Mouse (Mus musculus): ENCODE measurements around the gene Mfap5. TPM values are rescaled to one million over a fixed set of nuclear protein-coding genes. Genes with fewer than 3 reads are reported as not detected.
"Not testable (repeated sequence)": the region's sequence is repeated elsewhere in the genome, so short reads cannot be mapped to it uniquely, and the experiment has no call there.

Gene Mfap5
- total and polyA plus RNA-seq, 3 experiments = 0.15 to 0.42 (median 0.16) TPM

GRCm38 (mm10) chr6:122470240-122470639 lies 35.4 kb upstream of the Mfap5 start:
- DNase-seq (ENCODE audit: extremely low read depth) = no peak
- Histone ChIP-seq H3K4me3 (replicated peaks in 1 of 3; ENCODE audit: low read depth in 2 of 3, low read length in 2 of 3, poor library complexity in 1 of 3) (no peak overlapping the region), H3K4me1 (ENCODE audit: control insufficient read depth in 1 of 2, insufficient read depth in 2 of 2) (peaks cover 3 to 6% of the 10 kb centered on the region in 2 experiments; a peak in 2 of 4 replicates), H3K27me3 (replicated peaks) (peaks cover 5% of the 10 kb centered on the region), H3K9ac (ENCODE audit: insufficient read depth, low read depth) (no peak overlapping the region), H3K4me2 (ENCODE audit: insufficient read depth, low read depth, poor library complexity, severe bottlenecking) (no peak overlapping the region), H3K27ac (ENCODE audit: insufficient read depth, low read depth) (no peak overlapping the region), H3K36me3 (replicated peaks in 1 of 2; ENCODE audit: control insufficient read depth in 1 of 2, insufficient read depth in 1 of 2, low read length in 1 of 2) (no peaks in the 10 kb centered on the region), H3K9me3 (replicated peaks; ENCODE audit: low read length) (no peaks in the 10 kb centered on the region), H3K79me2 (replicated peaks; ENCODE audit: control insufficient read depth, extremely low read depth, insufficient read depth, poor library complexity, severe bottlenecking) (no peaks in the 10 kb centered on the region)
- in situ Hi-C loops (cut with MboI; ENCODE audit: low pct_ligation_motif_present, low pct_unique_long_range_greater_than_20kb, low sequenced_read_pairs) = no loop called here
- TF ChIP-seq MXI1 (IDR thresholded peaks at IDR 0.05; ENCODE audit: low read depth, low read length) (no peak), CHD2 (IDR thresholded peaks at IDR 0.05; ENCODE audit: low read length) (no peak), USF1 (IDR thresholded peaks at IDR 0.05; ENCODE audit: low read depth, low read length) (no peak), SIN3A (IDR thresholded peaks at IDR 0.05; ENCODE audit: low read length) (no peak), NELFE (IDR thresholded peaks at IDR 0.05; ENCODE audit: low read depth, low read length) (no peak), RCOR1 (conservative IDR thresholded peaks at IDR 0.05; ENCODE audit: low read depth, low read length) (no peak), ZMIZ1 (IDR thresholded peaks at IDR 0.05; ENCODE audit: low read depth, low read length) (no peak), ZC3H11A (IDR thresholded peaks at IDR 0.05; ENCODE audit: low read depth, low read length) (no peak), GABPA (IDR thresholded peaks at IDR 0.05; ENCODE audit: insufficient replicate concordance, low read depth, low read length) (no peak), JUND (conservative IDR thresholded peaks at IDR 0.05; ENCODE audit: low read depth, low read length) (no peak), ETS1 (conservative IDR thresholded peaks at IDR 0.05; ENCODE audit: low read depth, low read length) (no peak), POLR2A (IDR thresholded peaks at IDR 0.05; ENCODE audit: low read depth, low read length) (no peak), IRF4 (IDR thresholded peaks at IDR 0.05; ENCODE audit: low read depth, low read length) (no peak), CHD1 (IDR thresholded peaks at IDR 0.05; ENCODE audit: low read depth, low read length) (no peak), JUN (IDR thresholded peaks at IDR 0.05; ENCODE audit: insufficient read depth, low read depth, low read length) (no peak), HCFC1 (IDR thresholded peaks at IDR 0.05; ENCODE audit: low read depth, low read length) (no peak), CTCF (conservative IDR thresholded peaks at IDR 0.05 in 1 of 2, IDR thresholded peaks at IDR 0.05 in 1 of 2; ENCODE audit: low read depth in 2 of 2, low read length in 2 of 2) (no peak), MAX (IDR thresholded peaks at IDR 0.05; ENCODE audit: low read length) (no peak), EP300 (IDR thresholded peaks at IDR 0.05; ENCODE audit: low read length) (no peak)
- dilution Hi-C loops (cut with MboI; ENCODE audit: extremely low pct_ligation_motif_present, extremely low pct_unique_long_range_greater_than_20kb, low sequenced_read_pairs) = no loop called here

GRCm38 (mm10) chr6:122471461-122471860 lies 34.2 kb upstream of the Mfap5 start:
- H3K9me3 ChIP-seq (replicated peaks; ENCODE audit: low read length); H3K36me3 ChIP-seq (replicated peaks in 1 of 2; ENCODE audit: control insufficient read depth in 1 of 2, insufficient read depth in 1 of 2, low read length in 1 of 2); H3K4me1 ChIP-seq (ENCODE audit: control insufficient read depth in 1 of 2, insufficient read depth in 2 of 2); dilution Hi-C loops (cut with MboI; ENCODE audit: extremely low pct_ligation_motif_present, extremely low pct_unique_long_range_greater_than_20kb, low sequenced_read_pairs); H3K27me3 ChIP-seq (replicated peaks); H3K9ac ChIP-seq (ENCODE audit: insufficient read depth, low read depth); DNase-seq (ENCODE audit: extremely low read depth); in situ Hi-C loops (cut with MboI; ENCODE audit: low pct_ligation_motif_present, low pct_unique_long_range_greater_than_20kb, low sequenced_read_pairs); H3K4me2 ChIP-seq (ENCODE audit: insufficient read depth, low read depth, poor library complexity, severe bottlenecking); H3K79me2 ChIP-seq (replicated peaks; ENCODE audit: control insufficient read depth, extremely low read depth, insufficient read depth, poor library complexity, severe bottlenecking); H3K27ac ChIP-seq (ENCODE audit: insufficient read depth, low read depth); H3K4me3 ChIP-seq (replicated peaks in 1 of 3; ENCODE audit: low read depth in 2 of 3, low read length in 2 of 3, poor library complexity in 1 of 3): not testable (repeated sequence)
